Mouse (Mus musculus) thymus, adult 2 months (tissue): ENCODE measurements around the gene Ddah1. TPM values are rescaled to one million over a fixed set of nuclear protein-coding genes. Genes with fewer than 3 reads are reported as not detected.

Experiments
- DNase-seq: peaks from one replicate; pipeline ENCODE4 v3.0.0; 2021
- H3K27ac ChIP-seq: fragments of 200-500 bp; 2 replicates; pipeline ENCODE4 v1.5.1; 2012; ENCODE audit warnings: low read length, control low read depth; ENCODE audit not compliant: control insufficient read depth, insufficient read depth
- H3K27me3 ChIP-seq: fragments of 200-500 bp; 2 replicates; pipeline ENCODE4 v1.6.1; 2012; ENCODE audit warnings: mild to moderate bottlenecking, low read length, moderate library complexity, mixed read lengths; ENCODE audit not compliant: control insufficient read depth, insufficient read depth
- H3K36me3 ChIP-seq: fragments of 200-500 bp; 2 replicates; pipeline ENCODE4 v1.6.1; 2012; ENCODE audit warnings: mild to moderate bottlenecking, low read length, moderate library complexity; ENCODE audit not compliant: control insufficient read depth, insufficient read depth
- H3K4me1 ChIP-seq: fragments of 200-500 bp; replicated peaks from 2 replicates; pipeline ENCODE4 v1.6.1; 2012; ENCODE audit warnings: low read length; ENCODE audit not compliant: control insufficient read depth, insufficient read depth
- H3K4me3 ChIP-seq: fragments of 200-500 bp; 2 replicates; pipeline ENCODE4 v1.5.1; 2012; ENCODE audit warnings: mild to moderate bottlenecking, low read length, control low read depth, moderate library complexity; ENCODE audit not compliant: control insufficient read depth, insufficient read depth
- CTCF ChIP-seq: fragments of 200-500 bp; IDR thresholded peaks from 2 replicates; pipeline ENCODE4 v1.5.1; 2012; ENCODE audit warnings: mild to moderate bottlenecking, control low read depth, low read length, moderate library complexity, borderline replicate concordance; ENCODE audit not compliant: control insufficient read depth, poor library complexity, insufficient read depth; ENCODE audit errors: extremely low read depth
- POLR2A ChIP-seq: fragments of 200-500 bp; IDR thresholded peaks from 2 replicates; pipeline ENCODE4 v1.6.1; 2012; ENCODE audit warnings: mild to moderate bottlenecking, low read length, control low read depth, moderate library complexity; ENCODE audit not compliant: control insufficient read depth, poor library complexity, insufficient read depth; ENCODE audit errors: extremely low read depth
- WGBS: fragments of 180-500 bp; shearing (Covaris S2); methylation state at CpG from one replicate; pipeline ENCODE4 v1.1.7; 2018; 5-methylcytosine and 5-hydroxymethylcytosine counted together
- polyA plus RNA-seq: library from polyadenylated mRNA; depleted of rRNA; stranded (reverse); fragments of >200 nt; gene quantifications from 2 replicates; pipeline ENCODE4 v1.2.3, GENCODE M21; 2012

Ddah1 gene
- polyA plus RNA-seq, 1 experiment: 2.9 TPM

GRCm38 (mm10) chr3:145756457-145756856 lies 2.0 kb upstream of the Ddah1 start:
- H3K36me3 ChIP-seq: no peaks in the 10 kb centered on the region
- H3K27me3 ChIP-seq: peaks cover 8% of the 10 kb centered on the region; the same call in 1 of the 2 replicates
- H3K4me3 ChIP-seq: no peak overlapping the region
- no peak overlapping the region for H3K27ac ChIP-seq
- DNase-seq: no peak
- H3K4me1 ChIP-seq: no peaks in the 10 kb centered on the region
- TF ChIP-seq CTCF (no peak), POLR2A (no peak)
- WGBS: 93% methylated on average over 8 of the region's 8 CpGs

GRCm38 (mm10) chr3:145757177-145757576 lies 1.3 kb upstream of the Ddah1 start:
- TF ChIP-seq CTCF: no peak
- no peak for TF ChIP-seq POLR2A
- Histone ChIP-seq H3K36me3 (no peaks in the 10 kb centered on the region), H3K4me3 (no peak overlapping the region), H3K27me3 (peaks cover 8% of the 10 kb centered on the region; the same call in 1 of the 2 replicates), H3K27ac (no peak overlapping the region), H3K4me1 (no peaks in the 10 kb centered on the region)
- 64% methylated on average over 8 of the region's 8 CpGs for WGBS
- no peak for DNase-seq

GRCm38 (mm10) chr3:145757844-145758243 lies 631 bp upstream of the Ddah1 start:
- no peak for DNase-seq
- Histone ChIP-seq H3K27me3 (peaks cover 8% of the 10 kb centered on the region; the same call in 1 of the 2 replicates), H3K36me3 (no peaks in the 10 kb centered on the region), H3K4me3 (no peak overlapping the region), H3K4me1 (no peaks in the 10 kb centered on the region), H3K27ac (no peak overlapping the region)
- no peak for TF ChIP-seq CTCF
- TF ChIP-seq POLR2A: no peak
- 49% methylated on average over 4 of the region's 4 CpGs for WGBS

- no peak overlapping the region for H3K4me3 ChIP-seq
- no peak overlapping the region for H3K27ac ChIP-seq
- peaks cover 8% of the 10 kb centered on the region; the same call in 1 of the 2 replicates for H3K27me3 ChIP-seq
- no peak for DNase-seq
- no peak for TF ChIP-seq POLR2A
- no peak for TF ChIP-seq CTCF
- no peaks in the 10 kb centered on the region for H3K36me3 ChIP-seq
- no peaks in the 10 kb centered on the region for H3K4me1 ChIP-seq
- 33% methylated on average over 14 of the region's 14 CpGs for WGBS
Measured at GRCm38 (mm10) chr3:145759379-145760209, 1.1 kb downstream of the Ddah1 start.

GRCm38 (mm10) chr3:145760547-145760946 lies 2.1 kb downstream of the Ddah1 start:
- peaks cover 8% of the 10 kb centered on the region; the same call in 1 of the 2 replicates for H3K27me3 ChIP-seq
- H3K4me1 ChIP-seq: no peaks in the 10 kb centered on the region
- DNase-seq: no peak
- H3K36me3 ChIP-seq: no peaks in the 10 kb centered on the region
- TF ChIP-seq CTCF: no peak
- TF ChIP-seq POLR2A: no peak
- WGBS: 94% methylated on average over 3 of the region's 3 CpGs
- no peak overlapping the region for H3K27ac ChIP-seq
- no peak overlapping the region for H3K4me3 ChIP-seq

GRCm38 (mm10) chr3:145761501-145762170 lies 3.2 kb downstream of the Ddah1 start:
- Histone ChIP-seq H3K4me1 (no peaks in the 10 kb centered on the region), H3K36me3 (no peaks in the 10 kb centered on the region), H3K27ac (no peak overlapping the region), H3K27me3 (peaks cover 8% of the 10 kb centered on the region; the same call in 1 of the 2 replicates), H3K4me3 (no peak overlapping the region)
- DNase-seq: no peak
- no peak for TF ChIP-seq CTCF
- no peak for TF ChIP-seq POLR2A
- 84% methylated on average over 3 of the region's 3 CpGs for WGBS
